Mouse (Mus musculus): ENCODE measurements at regions not wholly inside any gene's neighbourhood (a gene's known extent, or its start where the extent isn't known, plus 50 kb on each side); places are given as distances from the start of the nearest gene placed in this dataset.
A peak's percentile ranks its signal among the peaks of the same experiment; 100 is the strongest.
"Not testable (repeated sequence)": the region's sequence is repeated elsewhere in the genome, so short reads cannot be mapped to it uniquely, and the experiment has no call there.

DNA sequence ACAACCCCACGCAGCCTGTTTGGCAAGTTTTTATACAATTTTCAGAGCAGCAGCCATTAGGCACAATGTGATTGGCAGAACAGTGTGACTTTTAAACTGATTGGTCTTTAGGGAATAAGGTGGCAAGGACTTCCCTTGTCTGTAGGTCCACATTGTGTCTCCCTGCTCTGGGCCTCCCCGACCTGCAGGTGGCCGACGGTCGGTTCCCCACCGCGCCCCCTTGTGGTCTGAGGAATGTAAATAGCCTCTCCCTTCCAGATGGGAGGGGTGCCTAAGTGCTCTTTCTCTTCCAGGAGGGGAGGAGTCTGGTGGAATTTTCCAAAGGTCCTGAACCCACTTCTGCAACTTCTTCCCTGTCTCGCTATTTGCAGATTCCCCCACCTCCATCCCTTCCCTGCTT, 52.5 kb upstream of the Prr5 start:
- peak; percentile 78 for TF ChIP-seq CTCF (IDR thresholded peaks at IDR 0.05; ENCODE audit: low read depth)
- not testable (repeated sequence) for H3K36me3 ChIP-seq (ENCODE audit: insufficient read depth); H3K4me2 ChIP-seq (ENCODE audit: low read depth); H3K4me1 ChIP-seq (ENCODE audit: insufficient read depth); H3K27ac ChIP-seq (ENCODE audit: low read depth, low read length); H3K9ac ChIP-seq; H3K9me3 ChIP-seq (ENCODE audit: low read length); H3K27me3 ChIP-seq (ENCODE audit: insufficient read depth, low read length); H3K4me3 ChIP-seq (ENCODE audit: low read depth, low read length); ATAC-seq
- 8% methylated on average over 8 of the region's 8 CpGs for WGBS
- DNase-seq, result peak; percentile 58

DNA sequence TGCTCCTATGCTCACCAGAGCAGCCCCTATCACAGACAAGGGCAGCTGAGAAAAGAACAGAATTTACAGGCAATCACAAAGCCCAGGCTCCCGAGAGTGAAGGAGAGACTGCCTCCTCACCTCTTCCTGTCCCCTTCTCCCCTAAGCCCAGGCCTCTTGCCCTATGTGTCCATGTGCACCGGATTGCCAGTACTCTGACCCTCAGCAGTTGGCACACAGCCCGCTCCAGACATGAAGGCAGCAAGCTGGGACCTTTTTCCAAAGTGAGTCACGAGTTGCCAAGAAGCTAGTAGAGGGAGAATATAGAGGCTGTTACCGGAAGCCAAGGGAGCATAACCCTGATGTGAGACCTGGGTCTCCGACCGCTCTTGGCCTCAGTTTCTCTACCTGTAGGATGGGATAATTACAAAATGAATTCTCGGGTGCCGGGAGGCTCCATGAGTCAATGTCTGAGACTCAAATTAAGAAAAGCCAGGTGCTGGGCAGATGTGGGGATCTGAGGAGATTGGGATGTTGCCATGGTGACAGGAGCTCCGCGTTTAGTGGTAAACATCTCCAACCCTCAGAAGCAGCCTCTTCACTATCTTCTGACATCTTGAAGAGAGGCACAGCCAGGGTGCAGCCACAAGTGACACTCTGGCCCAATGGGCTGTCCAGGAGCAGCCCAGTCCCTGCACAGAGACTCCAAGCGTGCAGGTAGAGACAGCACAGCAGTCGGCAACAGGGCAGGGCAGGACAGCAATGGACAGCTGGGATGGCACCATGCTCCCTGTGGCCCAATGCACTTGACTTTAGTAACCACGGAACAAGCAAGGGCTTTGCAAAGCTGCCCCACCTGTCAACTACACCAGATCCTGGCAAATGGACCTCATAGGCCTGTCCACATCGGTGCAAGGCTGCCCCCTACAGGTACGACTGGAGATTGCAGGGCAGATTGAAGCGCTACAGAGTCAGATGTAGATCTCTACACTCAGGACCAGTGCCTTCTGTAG, 55.6 kb upstream of the Prr5 start:
- ATAC-seq, result peak; percentile 79
- H3K9ac ChIP-seq, result no peak overlapping the region

DNA sequence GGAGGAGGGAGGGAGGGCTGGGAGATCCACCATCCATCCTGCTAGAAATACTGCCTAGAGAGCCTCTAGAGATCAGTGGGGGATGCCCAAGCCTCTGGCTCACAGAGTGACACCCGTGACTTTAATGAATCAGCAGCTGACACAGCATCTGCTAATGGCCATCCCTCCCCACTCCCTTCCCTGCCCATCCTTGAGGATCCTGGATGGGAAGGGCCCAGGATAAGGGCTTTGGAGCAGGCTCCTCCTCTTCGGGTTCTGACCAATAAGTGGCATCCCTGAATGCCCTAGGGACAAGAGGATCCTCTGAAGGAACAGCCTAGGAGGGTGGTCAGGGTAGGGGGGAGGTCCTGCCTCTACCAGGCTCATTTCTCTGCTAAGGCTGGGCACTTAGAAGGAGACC, 55.3 kb upstream of the Rtl6 start:
- Histone ChIP-seq H3K36me3 (ENCODE audit: insufficient read depth) (no peaks in the 10 kb centered on the region), H3K27me3 (ENCODE audit: insufficient read depth, low read length) (no peaks in the 10 kb centered on the region), H3K9ac (no peak overlapping the region), H3K4me3 (ENCODE audit: low read depth, low read length) (no peak overlapping the region), H3K9me3 (ENCODE audit: low read length) (no peaks in the 10 kb centered on the region), H3K27ac (ENCODE audit: low read depth, low read length) (no peak overlapping the region), H3K4me1 (ENCODE audit: insufficient read depth) (no peaks in the 10 kb centered on the region), H3K4me2 (ENCODE audit: low read depth) (no peak overlapping the region)
- DNase-seq (no peak), ATAC-seq (no peak)
- WGBS, result 19% methylated on average over 2 of the region's 2 CpGs
- no peak for TF ChIP-seq CTCF (IDR thresholded peaks at IDR 0.05; ENCODE audit: low read depth)

More for the DNA sequence above, 55.6 kb upstream of the Prr5 start:
- no peaks in the 10 kb centered on the region for H3K9me3 ChIP-seq (ENCODE audit: low read length)
- H3K4me3 ChIP-seq (ENCODE audit: low read depth, low read length), result no peak overlapping the region
- H3K4me1 ChIP-seq (ENCODE audit: insufficient read depth), result no peaks in the 10 kb centered on the region
- no peaks in the 10 kb centered on the region for H3K36me3 ChIP-seq (ENCODE audit: insufficient read depth)
- TF ChIP-seq CTCF (IDR thresholded peaks at IDR 0.05; ENCODE audit: low read depth), result peak; percentile 99
- whole genome bisulfite sequencing, result 45% methylated on average over 17 of the region's 17 CpGs
- no peak overlapping the region for H3K4me2 ChIP-seq (ENCODE audit: low read depth)
- DNase-seq, result peak; percentile 93
- no peaks in the 10 kb centered on the region for H3K27me3 ChIP-seq (ENCODE audit: insufficient read depth, low read length)
- H3K27ac ChIP-seq (ENCODE audit: low read depth, low read length), result no peak overlapping the region

DNA sequence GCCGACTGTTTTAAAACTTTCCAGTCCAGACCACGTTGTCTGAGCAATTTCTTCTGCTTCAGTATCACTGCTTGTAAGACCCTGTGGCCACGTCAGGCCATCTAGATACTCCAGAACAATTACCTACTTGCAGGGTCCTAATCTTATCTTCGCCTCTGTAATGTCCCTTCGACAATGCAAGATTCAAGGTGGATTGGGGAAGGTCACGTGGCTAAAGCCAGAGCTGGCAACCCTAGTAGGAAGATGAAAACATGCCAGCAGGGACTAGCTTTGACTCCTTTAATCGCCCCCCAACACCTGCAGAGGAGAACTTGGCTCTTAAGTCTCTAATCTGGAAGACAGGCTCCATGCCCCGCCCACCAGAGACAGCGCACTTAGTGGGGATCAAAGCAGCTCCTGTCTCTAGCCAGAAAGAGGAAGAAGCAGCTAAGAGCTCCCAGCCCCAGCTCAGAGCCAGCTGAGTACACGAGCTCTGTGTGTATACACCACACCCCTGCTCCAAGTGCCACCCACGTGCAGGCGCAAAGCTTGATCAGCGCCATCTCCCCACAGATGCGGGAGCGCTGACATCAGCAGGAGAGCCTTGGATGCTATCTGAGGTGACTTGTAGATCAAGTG, 52.3 kb upstream of the Rtl6 start:
- DNase-seq, result peak; percentile 57
- H3K4me3 ChIP-seq (ENCODE audit: low read depth, low read length), result no peak overlapping the region
- H3K9ac ChIP-seq, result no peak overlapping the region
- WGBS, result 64% methylated on average over 15 of the region's 15 CpGs
- no peak for TF ChIP-seq CTCF (IDR thresholded peaks at IDR 0.05; ENCODE audit: low read depth)
- H3K27me3 ChIP-seq (ENCODE audit: insufficient read depth, low read length), result no peaks in the 10 kb centered on the region
- peak; percentile 80 for ATAC-seq
- H3K36me3 ChIP-seq (ENCODE audit: insufficient read depth), result no peaks in the 10 kb centered on the region
- no peak overlapping the region for H3K27ac ChIP-seq (ENCODE audit: low read depth, low read length)
- no peak overlapping the region for H3K4me2 ChIP-seq (ENCODE audit: low read depth)
- H3K4me1 ChIP-seq (ENCODE audit: insufficient read depth), result no peaks in the 10 kb centered on the region
- H3K9me3 ChIP-seq (ENCODE audit: low read length), result no peaks in the 10 kb centered on the region

DNA sequence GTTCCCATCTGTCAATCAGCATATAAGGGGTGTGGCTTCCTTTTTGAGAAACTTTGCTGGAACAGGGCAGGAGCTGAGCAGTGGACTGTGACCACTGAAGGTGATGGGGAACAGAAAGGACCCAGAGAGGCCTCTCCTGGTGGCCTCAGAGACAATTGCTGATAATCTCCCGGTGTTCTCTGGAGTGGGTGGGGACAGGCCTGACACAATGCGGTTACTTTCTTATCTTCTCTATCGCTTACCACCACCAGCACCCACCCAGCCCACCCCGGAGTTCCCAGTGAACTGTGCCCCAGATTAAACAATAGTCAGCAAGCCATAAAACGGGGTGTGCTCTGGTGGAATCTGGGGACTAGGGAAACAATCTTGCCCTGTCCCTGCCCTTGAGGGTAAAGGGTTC, 51.4 kb upstream of the Rtl6 start:
- Histone ChIP-seq H3K27ac (ENCODE audit: low read depth, low read length) (no peak overlapping the region), H3K9me3 (ENCODE audit: low read length) (no peaks in the 10 kb centered on the region), H3K36me3 (ENCODE audit: insufficient read depth) (no peaks in the 10 kb centered on the region), H3K27me3 (ENCODE audit: insufficient read depth, low read length) (no peaks in the 10 kb centered on the region), H3K9ac (no peak overlapping the region), H3K4me1 (ENCODE audit: insufficient read depth) (no peaks in the 10 kb centered on the region), H3K4me2 (ENCODE audit: low read depth) (no peak overlapping the region), H3K4me3 (ENCODE audit: low read depth, low read length) (no peak overlapping the region)
- 87% methylated on average over 5 of the region's 5 CpGs for WGBS
- no peak for DNase-seq
- TF ChIP-seq CTCF (IDR thresholded peaks at IDR 0.05; ENCODE audit: low read depth), result no peak
- ATAC-seq, result no peak
